Mouse (Mus musculus) Muller cell, postnatal 12 days (primary cell): ENCODE data around the gene Slc25a51.

Experiments
- DNase-seq: peaks from one replicate; pipeline ENCODE4 v3.0.0-alpha.2; 2015; ENCODE audit errors: inconsistent ontology term

The Slc25a51 gene

GRCm38 (mm10) chr4:45423406-45423805 lies 14.8 kb upstream of the Slc25a51 start:
- DNase-seq: no peak

DNA sequence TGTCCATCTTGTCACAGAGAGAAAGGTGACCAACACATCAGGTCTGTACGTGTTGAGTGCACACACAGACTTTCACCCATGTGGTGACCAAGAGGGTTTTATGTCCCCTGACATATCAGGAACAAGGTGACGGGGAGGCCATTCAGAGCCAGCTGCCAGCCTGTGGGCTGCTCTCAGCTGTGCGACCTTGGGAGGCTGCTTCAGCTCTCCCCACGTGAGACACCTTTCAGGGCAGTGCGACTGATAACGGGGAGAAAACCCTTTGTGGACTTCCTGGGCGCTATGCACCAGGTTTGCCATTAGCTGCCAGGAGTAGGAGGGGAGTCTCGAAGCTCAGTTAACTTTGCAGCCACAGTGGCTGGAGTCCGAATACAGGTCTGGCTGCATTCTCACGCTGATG lies 14.1 kb upstream of the Slc25a51 start:
- DNase-seq: no peak

- peak; percentile 19 for DNase-seq
These were observed 13.1 kb upstream of the Slc25a51 start for GRCm38 (mm10) chr4:45421519-45422260.

- DNase-seq: peak; percentile 26
These were observed 12.2 kb upstream of the Slc25a51 start for GRCm38 (mm10) chr4:45420733-45421132.

DNA sequence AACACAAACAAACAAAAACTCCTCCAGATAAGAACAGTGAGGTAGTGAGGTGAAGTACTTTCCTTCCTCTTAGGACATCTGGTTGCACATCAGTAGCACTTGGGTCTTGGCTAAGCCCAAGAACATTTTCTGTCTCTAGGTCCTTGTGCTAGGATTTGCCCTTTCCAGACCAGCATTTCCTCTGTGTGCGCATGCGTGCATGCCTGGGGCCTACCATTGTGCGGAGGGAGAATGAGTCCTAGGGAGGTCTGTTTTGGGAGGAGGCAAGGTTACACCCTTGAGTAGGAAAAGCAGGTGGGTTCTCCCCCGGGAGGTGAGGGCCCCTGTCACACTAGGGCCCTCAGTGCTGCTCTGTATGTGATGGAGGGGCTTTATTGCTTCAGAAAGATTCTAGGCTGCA lies 10.5 kb upstream of the Slc25a51 start:
- no peak for DNase-seq

GRCm38 (mm10) chr4:45418229-45418950 lies 9.8 kb upstream of the Slc25a51 start:
- peak; percentile 58 for DNase-seq

GRCm38 (mm10) chr4:45416314-45416713 lies 7.7 kb upstream of the Slc25a51 start:
- DNase-seq: no peak

DNA sequence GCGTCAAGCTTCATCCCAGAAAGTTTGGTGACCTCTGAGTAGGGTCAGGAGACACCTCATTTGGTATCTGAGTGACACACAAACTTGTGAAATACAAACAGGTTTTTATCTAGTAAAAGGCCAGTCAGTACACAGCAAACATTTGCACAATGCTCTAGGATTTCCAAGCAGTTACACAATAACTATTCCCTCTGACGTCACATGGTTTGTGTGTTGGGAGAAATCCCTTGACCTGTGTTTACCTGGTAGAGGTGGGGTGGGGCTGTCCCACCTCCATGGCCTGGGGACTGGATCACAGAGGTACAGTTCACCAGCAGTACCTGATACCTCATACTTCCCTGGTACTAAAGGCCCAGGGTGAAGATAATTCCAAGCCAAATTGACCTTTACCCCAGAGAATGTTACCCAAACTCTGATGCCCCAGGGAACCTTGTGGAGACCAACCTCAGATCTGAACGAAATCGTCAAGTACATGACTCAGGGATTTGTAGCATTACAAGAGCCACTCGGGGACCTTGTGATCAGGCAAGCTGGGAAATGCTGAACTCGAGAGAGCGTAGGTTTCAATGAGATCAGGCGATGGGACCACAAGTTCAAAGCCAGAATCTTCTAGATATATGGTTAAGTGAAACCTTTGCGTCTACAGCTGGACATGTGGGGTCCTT lies 5.2 kb upstream of the Slc25a51 start:
- no peak for DNase-seq

- DNase-seq: no peak
These were observed 4.0 kb upstream of the Slc25a51 start for GRCm38 (mm10) chr4:45412433-45413192.

DNA sequence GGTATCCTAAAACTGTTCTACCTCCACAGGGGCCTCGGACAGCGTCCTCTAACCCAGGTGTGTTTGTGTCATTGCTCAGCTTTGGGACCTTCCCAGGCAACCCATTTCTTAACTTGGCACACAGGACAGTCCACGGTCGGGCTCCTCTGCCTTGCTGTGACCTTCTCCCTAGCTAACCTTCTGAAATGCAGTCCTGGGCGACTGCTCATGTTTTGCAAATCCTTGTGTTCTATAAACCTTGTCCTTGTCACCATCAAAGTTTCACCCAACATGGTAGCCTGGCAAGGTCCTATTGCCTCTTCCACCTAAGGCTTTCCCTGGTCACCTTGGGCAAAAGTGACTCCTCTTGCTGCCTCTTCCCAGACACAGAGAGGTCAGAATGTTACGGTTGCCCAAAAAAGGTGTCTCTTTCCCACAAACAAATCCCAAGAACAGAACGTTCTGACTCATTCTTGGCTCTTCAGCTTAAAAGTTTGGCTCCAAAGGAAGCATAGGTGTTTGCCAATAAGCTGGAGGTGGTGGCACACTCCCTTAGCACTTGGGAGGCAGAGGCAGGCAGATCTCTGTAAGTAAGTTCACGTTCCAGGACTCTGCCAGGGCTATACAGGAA lies 2.7 kb upstream of the Slc25a51 start:
- no peak for DNase-seq

DNA sequence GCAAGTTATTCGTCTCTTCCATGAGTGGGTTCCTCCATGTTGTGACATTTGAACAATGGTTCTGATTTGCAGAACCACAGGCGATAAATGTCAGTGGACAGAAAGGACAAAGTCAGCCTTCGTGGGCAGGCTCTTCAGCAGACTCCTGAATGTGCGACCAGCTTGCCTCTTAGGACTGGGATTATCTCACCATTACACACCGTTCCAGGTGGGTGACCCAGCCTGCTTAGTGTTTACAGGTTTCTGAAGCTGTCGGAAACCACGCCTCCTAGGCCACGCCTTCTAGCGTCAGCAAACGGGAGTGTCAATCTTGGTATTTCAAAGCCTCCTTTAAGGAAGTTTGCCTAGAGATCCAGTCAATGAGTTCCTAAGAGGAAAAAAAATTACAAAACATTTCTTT lies 704 bp upstream of the Slc25a51 start:
- DNase-seq: no peak

GRCm38 (mm10) chr4:45407703-45408334 lies 747 bp downstream of the Slc25a51 start:
- peak; percentile 26 for DNase-seq

- DNase-seq: no peak
These were observed 1.4 kb downstream of the Slc25a51 start for GRCm38 (mm10) chr4:45407001-45407702.

- no peak for DNase-seq
These were observed 2.2 kb downstream of the Slc25a51 start for GRCm38 (mm10) chr4:45406397-45406796.

GRCm38 (mm10) chr4:45405315-45405714 lies 3.3 kb downstream of the Slc25a51 start:
- DNase-seq: no peak

- DNase-seq: no peak
These were observed 4.5 kb downstream of the Slc25a51 start for GRCm38 (mm10) chr4:45404086-45404485.

DNA sequence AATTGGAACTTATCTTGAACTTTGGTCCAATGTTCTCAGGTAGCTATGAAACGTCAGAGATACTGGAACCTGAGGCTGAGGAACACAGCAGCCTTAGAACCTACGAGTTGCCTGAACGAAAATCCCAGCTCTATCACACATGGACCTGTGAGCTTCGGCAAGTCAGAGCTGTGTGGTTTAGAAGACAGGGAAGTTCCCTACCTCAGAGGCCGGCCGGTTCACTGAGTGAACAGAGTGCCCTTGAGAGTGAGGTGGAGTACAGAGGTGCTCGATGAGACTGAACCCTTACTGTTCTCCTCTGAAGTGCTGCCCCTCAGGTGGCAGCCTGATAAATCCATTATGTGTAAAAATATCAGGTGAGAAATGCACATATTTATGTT lies 5.1 kb downstream of the Slc25a51 start:
- no peak for DNase-seq

DNA sequence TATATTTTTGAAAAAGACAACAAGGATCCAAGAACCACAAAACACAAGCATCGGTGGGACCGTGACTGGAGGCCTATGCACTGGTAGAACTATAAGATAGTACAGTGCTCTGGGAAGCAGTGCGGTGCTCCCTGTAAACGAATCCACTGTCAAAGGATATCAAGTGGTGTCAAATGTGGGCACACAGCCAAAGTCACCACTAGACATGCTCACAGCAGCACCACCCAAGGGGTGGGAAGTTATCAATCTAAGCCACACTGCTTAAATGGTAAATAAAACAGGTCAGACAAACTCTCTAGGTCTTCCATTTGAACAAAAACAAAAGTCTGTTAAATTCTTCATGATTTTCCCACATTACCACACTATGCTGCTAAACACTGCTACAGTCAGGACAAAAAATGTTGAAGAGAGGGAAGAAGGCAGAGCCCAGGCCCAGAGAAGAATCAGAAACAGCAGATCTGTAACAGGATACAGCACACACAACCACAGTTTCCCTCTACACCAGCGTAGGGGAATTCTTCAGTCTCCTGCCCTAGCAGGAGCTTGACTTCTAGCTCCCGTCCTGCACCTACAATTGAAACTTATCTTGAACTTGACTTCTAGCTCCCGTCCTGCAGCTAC lies 5.6 kb downstream of the Slc25a51 start:
- no peak for DNase-seq

GRCm38 (mm10) chr4:45402281-45402680 lies 6.3 kb downstream of the Slc25a51 start:
- DNase-seq: no peak
